Mouse (Mus musculus) CD4-positive, CD25-positive, alpha-beta regulatory T cell, adult 2 months (primary cell): ENCODE results near the gene Ptger3.

Experiments
- DNase-seq: peaks from one replicate; pipeline ENCODE4 v3.0.0-alpha.2; 2012; ENCODE audit warnings: low read depth, low spot score

The Ptger3 gene

GRCm38 (mm10) chr3:157566725-157567565 lies at the start of gene Ptger3:
Ptger3 (plus strand) TSS chr3:157566892.
- peak; percentile 62 for DNase-seq

- DNase-seq: no peak
Measured at GRCm38 (mm10) chr3:157517992-157518391, 48.7 kb upstream of the Ptger3 start.

- DNase-seq: peak; percentile 41
Measured at GRCm38 (mm10) chr3:157520433-157520832, 46.3 kb upstream of the Ptger3 start.

- no peak for DNase-seq
Measured at GRCm38 (mm10) chr3:157523834-157524233, 42.9 kb upstream of the Ptger3 start.

GRCm38 (mm10) chr3:157531585-157531984 lies 35.1 kb upstream of the Ptger3 start:
- DNase-seq: no peak

GRCm38 (mm10) chr3:157533964-157534785 lies 32.5 kb upstream of the Ptger3 start, which contains the start of gene Zranb2:
Zranb2 (plus strand) TSS chr3:157534160.
- DNase-seq: peak; percentile 95

- DNase-seq: no peak
Measured at GRCm38 (mm10) chr3:157534786-157535415, 31.8 kb upstream of the Ptger3 start.

GRCm38 (mm10) chr3:157549323-157549722 lies 17.4 kb upstream of the Ptger3 start:
- no peak for DNase-seq

GRCm38 (mm10) chr3:157549758-157550600 lies 16.7 kb upstream of the Ptger3 start:
- DNase-seq: no peak

- peak; percentile 78 for DNase-seq
Measured at GRCm38 (mm10) chr3:157565196-157565595, 1.5 kb upstream of the Ptger3 start.

GRCm38 (mm10) chr3:157567566-157568132 lies 957 bp downstream of the Ptger3 start:
- peak; percentile 18 for DNase-seq

GRCm38 (mm10) chr3:157572011-157572410 lies 5.3 kb downstream of the Ptger3 start:
- peak; percentile 67 for DNase-seq

- peak; percentile 24 for DNase-seq
Measured at GRCm38 (mm10) chr3:157575441-157576342, 9.0 kb downstream of the Ptger3 start.

GRCm38 (mm10) chr3:157576343-157576722 lies 9.6 kb downstream of the Ptger3 start:
- DNase-seq: no peak

GRCm38 (mm10) chr3:157576862-157577261 lies 10.2 kb downstream of the Ptger3 start:
- no peak for DNase-seq

GRCm38 (mm10) chr3:157578469-157579170 lies 11.9 kb downstream of the Ptger3 start:
- no peak for DNase-seq

GRCm38 (mm10) chr3:157579376-157579775 lies 12.7 kb downstream of the Ptger3 start:
- no peak for DNase-seq

GRCm38 (mm10) chr3:157580299-157580698 lies 13.6 kb downstream of the Ptger3 start:
- DNase-seq: no peak

- peak; percentile 64 for DNase-seq
Measured at GRCm38 (mm10) chr3:157581755-157582154, 15.1 kb downstream of the Ptger3 start.
